Mouse (Mus musculus) embryonic facial prominence, embryonic 11.5 days (tissue): ENCODE data around the gene Cd180. TPM values are rescaled to one million over a fixed set of nuclear protein-coding genes. Genes with fewer than 3 reads are reported as not detected.

Source experiments
- ATAC-seq: fragments of 200-750 bp; cut with Nextera tagmentation; replicated peaks from 2 replicates; pipeline ENCODE4 v1.8.0; 2017; ENCODE audit warnings: low read depth; ENCODE audit not compliant: insufficient number of reproducible peaks, low FRiP score, low TSS enrichment
- DNase-seq: peaks from one replicate; pipeline ENCODE4 v3.0.0-alpha.2; 2015; ENCODE audit warnings: low spot score
- H3K27ac ChIP-seq: fragments of 300-500 bp; sonication (generic); replicated peaks from 2 replicates; pipeline ENCODE4 v1.5.1; 2014; ENCODE audit warnings: mild to moderate bottlenecking, low read depth, low read length, control low read depth
- H3K27me3 ChIP-seq: fragments of 300-500 bp; sonication (generic); 2 replicates; pipeline ENCODE4 v1.6.1; 2014; ENCODE audit warnings: mild to moderate bottlenecking, low read length, moderate library complexity, mixed read lengths; ENCODE audit not compliant: control insufficient read depth, insufficient read depth
- H3K36me3 ChIP-seq: fragments of 300-500 bp; sonication (generic); replicated peaks from 2 replicates; pipeline ENCODE4 v1.6.1; 2014; ENCODE audit warnings: low read depth, mild to moderate bottlenecking, low read length, moderate library complexity, mixed read lengths; ENCODE audit not compliant: control insufficient read depth, insufficient read depth
- H3K4me1 ChIP-seq: fragments of 300-500 bp; sonication (generic); 2 replicates; pipeline ENCODE4 v1.6.1; 2014; ENCODE audit warnings: low read length, mixed read lengths; ENCODE audit not compliant: control insufficient read depth, insufficient read depth
- H3K4me2 ChIP-seq: fragments of 300-500 bp; sonication (generic); 2 replicates; pipeline ENCODE4 v1.6.1; 2014; ENCODE audit warnings: low read depth, mild to moderate bottlenecking, control low read depth, low read length, moderate library complexity
- H3K4me3 ChIP-seq: fragments of 300-500 bp; sonication (generic); 2 replicates; pipeline ENCODE4 v1.5.1; 2014; ENCODE audit warnings: low read depth, low read length, control low read depth
- H3K9ac ChIP-seq: fragments of 300-500 bp; sonication (generic); replicated peaks from 2 replicates; pipeline ENCODE4 v1.6.1; 2014; ENCODE audit warnings: mild to moderate bottlenecking, control low read depth, low read length
- H3K9me3 ChIP-seq: fragments of 300-500 bp; sonication (generic); replicated peaks from 2 replicates; pipeline ENCODE4 v1.6.1; 2016; ENCODE audit warnings: mild to moderate bottlenecking, low read length, inconsistent platforms, mixed read lengths; ENCODE audit not compliant: control insufficient read depth
- WGBS: fragments of 180-500 bp; shearing (Covaris S2); extraction: QIAGEN DNeasy Blood & Tissue Kit; methylation state at CpG from one replicate; pipeline ENCODE4 v1.1.7; 2014; 5-methylcytosine and 5-hydroxymethylcytosine counted together
- polyA plus RNA-seq: library from polyadenylated mRNA; unstranded; fragments of >200 nt; fragmentation: Nextera tagmentation; extraction: Ambion mirVana; gene quantifications from 2 replicates; pipeline ENCODE4 v1.2.1, GENCODE M21; 2014

Gene Cd180
- polyA plus RNA-seq, 1 experiment from 2014 or later = 0.38 TPM

DNA sequence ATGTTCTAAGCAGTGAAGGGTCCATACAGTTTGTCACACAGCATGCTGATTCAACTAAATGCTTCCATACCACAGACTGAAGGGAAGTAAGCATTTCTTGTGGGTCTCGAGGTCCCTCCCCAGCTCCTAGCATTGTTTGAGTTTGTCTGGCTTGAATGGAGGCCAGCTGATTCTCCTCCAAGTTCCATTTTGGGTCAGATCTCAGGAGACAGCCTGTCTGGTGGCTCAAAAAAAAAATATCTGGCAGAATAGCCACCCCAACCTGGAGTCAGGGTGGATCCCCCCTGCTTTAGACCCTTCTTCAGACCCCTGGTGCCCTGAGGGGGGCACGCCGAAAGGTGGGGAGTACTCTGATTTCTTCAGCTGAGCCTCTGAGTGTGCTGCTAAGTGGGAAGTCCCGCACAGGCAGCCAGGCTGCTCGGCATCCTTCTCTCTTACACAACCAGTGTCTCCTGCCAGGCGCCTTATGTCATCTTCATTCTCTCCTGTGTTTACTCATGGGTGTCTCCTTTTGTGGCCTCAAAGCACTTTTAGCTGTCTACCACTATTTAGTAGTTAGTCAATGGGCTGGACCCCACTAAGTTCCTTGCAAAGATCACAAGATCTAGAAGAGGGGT is 35.0 kb upstream of the Cd180 start:
- ATAC-seq (no peak), DNase-seq (no peak)
- Histone ChIP-seq H3K4me2 (no peak overlapping the region), H3K4me3 (no peak overlapping the region), H3K27ac (no peak overlapping the region), H3K4me1 (no peaks in the 10 kb centered on the region), H3K9me3 (no peaks in the 10 kb centered on the region), H3K9ac (no peak overlapping the region), H3K27me3 (no peaks in the 10 kb centered on the region), H3K36me3 (no peaks in the 10 kb centered on the region)
- WGBS = 82% methylated on average over 6 of the region's 6 CpGs

DNA sequence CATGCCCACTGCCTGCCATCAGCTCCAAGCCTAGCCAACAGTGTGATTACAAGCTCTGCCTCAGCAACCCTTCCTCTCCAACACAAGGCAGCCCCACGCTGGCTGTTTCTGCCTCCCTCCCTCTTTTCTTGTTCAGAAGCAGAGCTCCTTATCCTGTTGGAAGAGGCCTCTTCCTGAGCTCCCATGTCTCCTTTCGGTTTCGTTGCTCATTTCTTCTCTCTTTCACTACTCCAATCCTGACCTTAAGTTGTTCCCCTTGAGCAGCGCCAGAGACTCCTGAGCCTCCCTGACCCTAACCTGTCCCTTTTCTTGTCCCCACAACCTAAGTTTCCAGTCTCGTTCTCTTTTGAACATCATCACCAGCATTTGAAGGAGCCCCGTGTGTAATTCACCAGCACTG is 29.3 kb upstream of the Cd180 start:
- DNase-seq (no peak), ATAC-seq (no peak)
- Histone ChIP-seq H3K27ac (no peak overlapping the region), H3K4me3 (no peak overlapping the region), H3K4me1 (no peaks in the 10 kb centered on the region), H3K27me3 (no peaks in the 10 kb centered on the region), H3K4me2 (no peak overlapping the region), H3K9ac (no peak overlapping the region), H3K9me3 (no peaks in the 10 kb centered on the region), H3K36me3 (no peaks in the 10 kb centered on the region)
- WGBS = 72% methylated on average over 6 of the region's 6 CpGs

DNA sequence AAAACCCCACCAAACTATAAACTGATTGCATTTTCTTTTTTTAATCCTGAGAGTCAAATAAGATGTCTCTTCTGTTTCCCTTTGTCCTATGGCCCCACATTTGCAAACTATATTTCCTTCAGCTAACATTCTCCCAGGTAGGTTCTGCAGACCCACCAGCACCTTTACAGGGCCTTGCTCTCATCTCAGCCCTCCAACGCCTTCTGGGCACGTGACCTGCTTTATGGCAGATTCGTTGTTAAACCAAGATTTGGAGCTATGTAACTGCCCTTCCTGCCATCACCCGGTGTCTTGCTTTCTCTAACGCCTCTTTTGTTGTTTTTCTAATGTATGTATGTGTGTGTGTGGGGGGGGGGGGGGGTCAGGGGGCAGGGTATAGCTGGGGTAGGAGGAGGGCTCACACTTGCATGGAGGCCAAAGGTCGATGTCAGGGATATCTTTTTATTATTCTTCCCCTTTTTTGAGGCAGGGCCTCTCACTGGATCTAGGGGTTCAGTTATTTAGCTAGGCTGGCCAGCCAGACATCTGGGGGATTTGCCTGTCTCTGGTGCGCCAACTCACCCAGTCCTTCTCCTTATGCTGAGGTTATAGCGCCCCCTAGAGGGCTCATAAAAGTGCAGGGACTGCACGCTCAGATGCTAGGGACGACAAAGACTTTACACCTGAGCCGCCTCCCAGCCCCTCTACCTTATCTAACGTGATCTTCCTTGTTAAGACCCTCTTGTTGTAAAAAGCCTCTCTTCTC is 28.3 kb upstream of the Cd180 start:
- ATAC-seq (no peak), DNase-seq (peak; percentile 77)
- Histone ChIP-seq H3K4me2 (no peak overlapping the region), H3K9me3 (no peaks in the 10 kb centered on the region), H3K9ac (no peak overlapping the region), H3K4me3 (no peak overlapping the region), H3K36me3 (no peaks in the 10 kb centered on the region), H3K4me1 (peaks cover 2% of the 10 kb centered on the region; the same call in 1 of the 2 replicates), H3K27ac (no peak overlapping the region), H3K27me3 (no peaks in the 10 kb centered on the region)
- WGBS = 51% methylated on average over 12 of the region's 12 CpGs

DNA sequence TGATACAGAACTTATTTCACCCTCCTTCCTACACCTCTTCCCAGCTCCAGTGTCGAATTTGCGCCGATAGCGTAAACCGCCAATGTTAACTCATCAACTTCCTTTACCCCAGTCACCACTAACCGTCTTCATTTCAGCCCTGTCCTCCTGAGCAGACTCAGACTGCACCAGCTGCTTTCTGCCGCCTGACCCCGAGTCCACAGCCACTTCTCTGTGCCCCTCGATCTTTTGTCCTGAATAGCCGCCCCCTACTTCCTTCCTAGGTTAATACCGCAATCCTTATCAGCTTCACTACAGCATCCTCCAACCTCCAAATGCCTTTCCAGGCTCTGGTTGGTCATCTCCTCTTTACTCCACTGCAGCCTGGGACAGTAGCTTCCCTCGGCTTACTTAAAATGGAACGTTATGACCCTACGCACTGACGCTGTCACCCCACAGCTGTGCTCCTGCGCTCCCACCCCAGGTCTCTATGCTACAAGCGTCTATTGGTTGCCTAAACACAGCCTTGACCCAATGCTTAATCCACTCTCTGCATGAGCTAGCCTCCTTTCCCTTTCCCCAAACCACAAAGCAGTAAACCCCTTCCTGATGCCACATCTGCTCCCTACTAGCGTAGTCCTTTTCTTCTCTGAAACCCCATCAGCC is 27.6 kb upstream of the Cd180 start:
- 55% methylated on average over 18 of the region's 18 CpGs for WGBS
- H3K4me3 ChIP-seq = no peak overlapping the region
- ATAC-seq = no peak

DNA sequence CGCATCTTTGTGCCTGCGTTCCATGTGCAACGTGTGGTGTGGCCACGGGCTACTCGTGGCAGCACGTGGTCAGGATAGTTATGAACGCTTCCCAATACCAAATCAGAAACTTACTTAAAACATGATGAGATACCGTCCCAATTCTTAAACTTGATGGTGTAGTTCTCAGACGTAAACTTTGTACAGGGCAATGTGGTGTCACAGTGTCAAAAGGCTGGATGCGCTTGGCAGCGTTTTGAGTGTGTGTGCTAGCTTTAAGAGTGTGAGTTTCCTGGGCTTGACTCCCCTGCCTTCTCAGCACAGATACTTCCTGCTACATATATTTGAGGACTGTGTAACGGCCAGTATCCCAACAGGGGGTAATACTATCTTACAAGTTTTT is 27.1 kb upstream of the Cd180 start:
- DNase-seq (no peak), ATAC-seq (no peak)
- Histone ChIP-seq H3K4me2 (no peak overlapping the region), H3K36me3 (no peaks in the 10 kb centered on the region), H3K4me3 (no peak overlapping the region), H3K9me3 (no peaks in the 10 kb centered on the region), H3K9ac (no peak overlapping the region), H3K27me3 (no peaks in the 10 kb centered on the region), H3K4me1 (peaks cover 2% of the 10 kb centered on the region; the same call in 1 of the 2 replicates), H3K27ac (no peak overlapping the region)
- 85% methylated on average over 12 of the region's 12 CpGs for WGBS

More for the DNA sequence above, 27.6 kb upstream of the Cd180 start:
- Histone ChIP-seq H3K4me2 (no peak overlapping the region), H3K27me3 (no peaks in the 10 kb centered on the region), H3K27ac (no peak overlapping the region), H3K36me3 (no peaks in the 10 kb centered on the region), H3K9ac (no peak overlapping the region), H3K9me3 (no peaks in the 10 kb centered on the region), H3K4me1 (peaks cover 2% of the 10 kb centered on the region; the same call in 1 of the 2 replicates)
- no peak for DNase-seq

DNA sequence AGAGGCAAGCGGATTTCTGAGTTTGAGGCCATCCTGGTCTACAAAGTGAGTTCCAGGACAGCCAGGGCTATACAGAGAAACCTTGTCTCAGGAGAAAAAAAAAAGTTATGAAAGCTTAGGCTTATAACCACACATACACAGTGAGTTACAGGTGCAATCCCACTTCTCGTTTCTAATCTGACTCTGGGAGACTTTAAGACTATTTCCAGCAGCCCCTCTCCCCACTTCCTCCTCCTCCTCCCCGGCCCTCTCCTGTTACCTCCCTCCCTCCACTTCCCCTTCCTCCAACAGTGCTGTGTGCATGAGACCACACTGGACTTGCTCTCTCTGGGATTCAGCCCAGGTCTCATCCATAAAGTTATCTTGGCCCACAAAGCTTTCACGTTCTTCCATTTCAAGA is 26.6 kb upstream of the Cd180 start:
- Histone ChIP-seq H3K36me3 (no peaks in the 10 kb centered on the region), H3K4me1 (peaks cover 2% of the 10 kb centered on the region; the same call in 1 of the 2 replicates), H3K4me3 (no peak overlapping the region), H3K9ac (no peak overlapping the region), H3K4me2 (no peak overlapping the region), H3K9me3 (no peaks in the 10 kb centered on the region), H3K27ac (no peak overlapping the region), H3K27me3 (no peaks in the 10 kb centered on the region)
- no peak for ATAC-seq
- 74% methylated on average over 4 of the region's 4 CpGs for WGBS
- no peak for DNase-seq

DNA sequence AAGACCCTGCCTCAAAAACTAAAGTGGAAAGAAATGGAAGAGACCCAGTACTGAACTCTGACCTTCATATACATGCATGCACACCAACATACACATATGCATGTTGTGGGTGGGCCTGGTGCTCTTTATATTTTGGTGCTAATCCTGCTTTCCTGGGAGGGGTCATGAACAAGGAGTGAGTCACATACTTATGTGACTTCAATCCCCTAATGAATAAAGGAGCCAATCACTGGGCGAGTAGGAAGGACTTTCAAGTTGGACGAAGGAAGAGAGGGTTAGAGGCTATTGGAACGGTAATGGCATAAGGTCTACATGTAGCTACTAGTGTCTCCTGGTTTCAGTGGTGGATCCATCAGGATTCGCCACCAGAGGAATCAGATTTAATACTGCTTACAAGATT is 26.0 kb upstream of the Cd180 start:
- no peaks in the 10 kb centered on the region for H3K27me3 ChIP-seq
- DNase-seq (no peak), ATAC-seq (no peak)
- no peak overlapping the region for H3K4me3 ChIP-seq
- peaks cover 2% of the 10 kb centered on the region; the same call in 1 of the 2 replicates for H3K4me1 ChIP-seq
- 92% methylated on average over 4 of the region's 4 CpGs for WGBS
- no peak overlapping the region for H3K9ac ChIP-seq
- H3K4me2 ChIP-seq = no peak overlapping the region
- H3K9me3 ChIP-seq = no peaks in the 10 kb centered on the region
- H3K36me3 ChIP-seq = no peaks in the 10 kb centered on the region
- H3K27ac ChIP-seq = no peak overlapping the region

DNA sequence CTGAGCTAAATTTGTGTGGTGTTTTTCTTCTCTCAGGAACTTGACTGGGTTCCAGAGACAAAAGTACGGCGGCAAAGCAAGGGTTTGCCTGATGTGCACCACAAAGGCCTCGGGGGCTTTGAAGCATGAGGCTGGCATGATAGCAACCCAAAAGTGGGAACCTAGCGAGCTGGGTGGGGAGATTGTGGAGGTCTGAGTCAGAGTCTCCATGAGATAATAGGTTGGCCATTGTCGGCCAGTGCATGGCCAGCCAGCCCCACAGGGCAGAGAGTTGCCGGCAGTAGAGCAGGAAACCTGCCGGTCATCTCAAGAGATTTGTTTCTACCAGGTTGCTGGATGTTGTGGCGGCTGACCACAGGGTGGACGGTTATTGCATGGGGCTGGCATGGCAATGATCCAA is 25.5 kb upstream of the Cd180 start:
- Histone ChIP-seq H3K9me3 (no peaks in the 10 kb centered on the region), H3K9ac (no peak overlapping the region), H3K36me3 (no peaks in the 10 kb centered on the region), H3K4me3 (no peak overlapping the region), H3K27me3 (no peaks in the 10 kb centered on the region), H3K4me1 (peaks cover 2% of the 10 kb centered on the region; the same call in 1 of the 2 replicates), H3K4me2 (no peak overlapping the region), H3K27ac (no peak overlapping the region)
- no peak for DNase-seq
- ATAC-seq = no peak
- 89% methylated on average over 9 of the region's 9 CpGs for WGBS
